Mouse (Mus musculus) E14TG2a.4 (cell line): ENCODE data around the gene 2310061I04Rik.
A peak's percentile ranks its signal among the peaks of the same experiment; 100 is the strongest.

Source experiments
- CTCF ChIP-seq: conservative IDR thresholded peaks from 2 replicates; pipeline ENCODE4 v1.5.1; 2014; ENCODE audit warnings: low read length
- POU5F1 ChIP-seq: IDR thresholded peaks from 2 replicates; pipeline ENCODE4 v1.6.1; 2014; ENCODE audit warnings: low read length, borderline replicate concordance

- TF ChIP-seq CTCF = no peak
- peak; percentile 47; the same call in 1 of the 2 replicates for TF ChIP-seq POU5F1
These were observed 41.9 kb upstream of the 2310061I04Rik start for GRCm38 (mm10) chr17:35939108-35939507.
